Mouse (Mus musculus) telencephalon, adult 2 months (tissue): ENCODE data around the gene Esr1.
"Not testable (repeated sequence)": the region's sequence is repeated elsewhere in the genome, so short reads cannot be mapped to it uniquely, and the experiment has no call there.

Experiments
- DNase-seq: peaks from one replicate; pipeline ENCODE4 v3.0.0-alpha.2; 2011; ENCODE audit warnings: low read depth, low spot score

Esr1 gene

GRCm38 (mm10) chr10:4694336-4694865, 83.0 kb downstream of the Esr1 start:
- DNase-seq, result no peak

GRCm38 (mm10) chr10:4709915-4710314, 98.5 kb downstream of the Esr1 start:
- DNase-seq, result peak; percentile 21

GRCm38 (mm10) chr10:4711434-4711833, 100.0 kb downstream of the Esr1 start:
- no peak for DNase-seq

- DNase-seq, result no peak
Observed at GRCm38 (mm10) chr10:4712061-4712908, 100.9 kb downstream of the Esr1 start.

GRCm38 (mm10) chr10:4713398-4713797, 102.0 kb downstream of the Esr1 start:
- DNase-seq, result no peak

- DNase-seq, result no peak
Observed at GRCm38 (mm10) chr10:4724851-4725250, 113.5 kb downstream of the Esr1 start.

GRCm38 (mm10) chr10:4726141-4726540, 114.7 kb downstream of the Esr1 start:
- DNase-seq, result no peak

GRCm38 (mm10) chr10:4732328-4732727, 120.9 kb downstream of the Esr1 start:
- no peak for DNase-seq

GRCm38 (mm10) chr10:4733987-4734386, 122.6 kb downstream of the Esr1 start:
- DNase-seq, result no peak

GRCm38 (mm10) chr10:4734942-4735341, 123.5 kb downstream of the Esr1 start:
- DNase-seq, result no peak

GRCm38 (mm10) chr10:4738311-4738710, 126.9 kb downstream of the Esr1 start:
- DNase-seq, result no peak

- DNase-seq, result not testable (repeated sequence)
Observed at GRCm38 (mm10) chr10:4751091-4751490, 139.7 kb downstream of the Esr1 start.

GRCm38 (mm10) chr10:4752977-4753376, 141.6 kb downstream of the Esr1 start:
- DNase-seq, result no peak

GRCm38 (mm10) chr10:4775541-4775940, 164.1 kb downstream of the Esr1 start:
- no peak for DNase-seq

- no peak for DNase-seq
Observed at GRCm38 (mm10) chr10:4776007-4776713, 164.8 kb downstream of the Esr1 start.

GRCm38 (mm10) chr10:4776714-4777090, 165.3 kb downstream of the Esr1 start:
- DNase-seq, result no peak

- DNase-seq, result no peak
Observed at GRCm38 (mm10) chr10:4777996-4778395, 166.6 kb downstream of the Esr1 start.

GRCm38 (mm10) chr10:4780926-4781325, 169.5 kb downstream of the Esr1 start:
- no peak for DNase-seq

- DNase-seq, result no peak
Observed at GRCm38 (mm10) chr10:4787003-4787628, 175.7 kb downstream of the Esr1 start.

GRCm38 (mm10) chr10:4798268-4798808, 186.9 kb downstream of the Esr1 start:
- no peak for DNase-seq

GRCm38 (mm10) chr10:4824366-4824765, 213.0 kb downstream of the Esr1 start:
- DNase-seq, result no peak

GRCm38 (mm10) chr10:4830592-4830991, 219.2 kb downstream of the Esr1 start:
- no peak for DNase-seq
